Mouse (Mus musculus): ENCODE results near the gene Vmn2r101.

- no peak for TF ChIP-seq CTCF (IDR thresholded peaks at IDR 0.05; ENCODE audit: control insufficient read depth, insufficient read depth, insufficient replicate concordance, low read depth, low read length)
- TF ChIP-seq POLR2A (IDR thresholded peaks at IDR 0.05; ENCODE audit: control insufficient read depth, low read depth, low read length), result no peak
Observed at GRCm38 (mm10) chr17:19660028-19660427, 83.0 kb downstream of the Vmn2r101 start, which contains the start of gene Vmn2r102.
